Mouse (Mus musculus) T-helper 1 cell (primary cell): ENCODE data around the gene Sh3bp2.
"Not testable (repeated sequence)": the region's sequence is repeated elsewhere in the genome, so short reads cannot be mapped to it uniquely, and the experiment has no call there.

Experiments
- in situ Hi-C: fragments of 300-600 bp; cut with MboI, MseI; formaldehyde crosslinking; loops from one replicate; pipeline ENCODE4 v1.15.1; 2025; ENCODE audit warnings: high pct_unique_total_duplicates

Sh3bp2 gene

GRCm38 (mm10) chr5:34565545-34566283 lies 40.1 kb downstream of the Sh3bp2 start:
- in situ Hi-C loops: no loop called here

- in situ Hi-C loops: no loop called here
Measured at GRCm38 (mm10) chr5:34571551-34571950, 45.9 kb downstream of the Sh3bp2 start.

GRCm38 (mm10) chr5:34572568-34572967 lies 46.9 kb downstream of the Sh3bp2 start:
- in situ Hi-C loops: not testable (repeated sequence)

- in situ Hi-C loops: no loop called here
Measured at GRCm38 (mm10) chr5:34573268-34574221, 47.9 kb downstream of the Sh3bp2 start, which contains the start of gene Add1. Gene Add1 (plus strand): TSS chr5:34573664.

DNA sequence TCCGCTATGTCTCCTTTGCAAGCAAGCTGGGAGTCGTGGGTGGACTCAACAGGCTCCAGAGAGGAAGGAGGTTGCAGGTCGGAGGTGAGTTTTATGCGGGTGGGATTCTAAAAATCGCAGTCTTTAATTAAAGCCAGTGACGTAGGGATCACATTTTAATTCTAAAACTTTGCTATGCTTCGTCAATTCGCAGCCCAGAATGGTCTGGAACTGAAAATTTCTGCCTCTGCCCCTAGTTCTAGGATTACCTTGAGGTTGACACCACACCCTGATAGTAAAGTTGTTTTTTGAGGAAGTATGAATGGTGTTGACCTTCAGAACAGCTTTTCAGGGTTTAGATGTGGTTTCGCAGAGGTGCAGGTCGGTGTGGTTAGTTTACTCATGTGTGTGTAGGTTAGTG lies 49.1 kb downstream of the Sh3bp2 start:
- in situ Hi-C loops: no loop called here

- in situ Hi-C loops: no loop called here
Measured at GRCm38 (mm10) chr5:34576286-34576685, 50.6 kb downstream of the Sh3bp2 start.

- in situ Hi-C loops: no loop called here
Measured at GRCm38 (mm10) chr5:34578038-34578655, 52.5 kb downstream of the Sh3bp2 start.

DNA sequence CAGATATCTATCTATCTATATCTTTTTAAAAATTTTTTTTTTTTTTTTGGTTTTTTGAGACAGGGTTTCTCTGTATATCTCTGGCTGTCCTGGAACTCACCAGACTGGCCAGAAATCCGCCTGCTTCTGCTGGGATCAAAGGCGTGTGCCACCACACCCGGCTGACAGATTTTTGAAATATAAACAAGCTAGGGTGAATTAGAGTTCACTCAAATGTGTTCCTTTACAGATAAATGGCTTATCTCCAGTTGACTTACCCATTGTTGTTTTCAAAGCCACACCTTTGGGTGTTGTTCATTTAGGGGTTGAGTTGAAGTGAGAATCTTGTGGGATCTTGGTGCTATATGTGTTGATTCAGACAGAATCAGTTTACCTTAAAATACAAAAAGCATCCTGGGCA lies 53.7 kb downstream of the Sh3bp2 start:
- in situ Hi-C loops: no loop called here

DNA sequence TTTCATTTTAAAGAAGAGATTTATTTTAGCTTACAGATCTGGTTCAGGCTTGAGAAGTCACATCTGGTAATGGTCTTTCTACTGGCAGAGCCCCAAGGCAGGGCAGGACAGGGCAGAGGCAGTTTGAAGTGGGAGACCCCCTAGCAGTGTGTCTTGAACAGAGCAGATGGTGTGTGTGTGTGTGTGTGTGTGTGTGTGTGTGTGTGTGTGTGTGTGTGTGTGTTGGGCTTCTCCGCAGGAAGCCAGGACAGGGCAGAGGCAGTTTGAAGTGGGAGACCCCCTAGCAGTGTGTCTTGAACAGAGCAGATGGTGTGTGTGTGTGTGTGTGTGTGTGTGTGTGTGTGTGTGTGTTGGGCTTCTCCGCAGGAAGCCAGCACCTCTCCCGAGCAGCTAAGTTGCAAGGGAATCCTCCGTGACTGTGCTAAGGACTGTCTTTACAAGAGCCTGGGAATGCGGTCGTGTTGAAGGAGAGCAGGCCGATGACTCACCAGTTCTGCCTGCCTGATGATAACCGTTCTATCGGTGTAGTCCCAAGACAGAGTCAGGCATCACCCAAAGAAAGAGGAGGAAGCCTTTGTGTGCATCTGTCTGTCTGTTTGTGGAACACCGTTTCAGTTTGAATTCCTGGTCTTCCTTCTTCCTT lies 56.2 kb downstream of the Sh3bp2 start:
- in situ Hi-C loops: not testable (repeated sequence)

DNA sequence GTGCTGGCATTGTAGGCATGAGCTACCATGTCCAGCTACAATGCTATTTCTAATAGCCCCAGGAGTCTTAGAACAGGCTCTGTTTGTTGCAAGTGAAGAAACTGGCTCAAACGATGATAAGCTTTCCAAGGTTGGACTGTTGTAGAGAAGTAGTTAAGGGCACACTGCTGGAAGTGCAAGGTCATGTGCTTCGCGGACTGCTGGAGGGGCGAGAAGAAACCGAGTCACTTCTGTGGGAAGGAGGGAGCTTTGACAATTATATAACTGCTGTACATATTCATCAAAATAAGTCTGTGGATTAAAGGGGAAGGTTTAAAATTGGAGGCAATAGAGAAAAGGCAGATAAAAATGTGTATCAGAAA lies 56.7 kb downstream of the Sh3bp2 start:
- in situ Hi-C loops: no loop called here

GRCm38 (mm10) chr5:34585216-34585615 lies 59.6 kb downstream of the Sh3bp2 start:
- in situ Hi-C loops: no loop called here

DNA sequence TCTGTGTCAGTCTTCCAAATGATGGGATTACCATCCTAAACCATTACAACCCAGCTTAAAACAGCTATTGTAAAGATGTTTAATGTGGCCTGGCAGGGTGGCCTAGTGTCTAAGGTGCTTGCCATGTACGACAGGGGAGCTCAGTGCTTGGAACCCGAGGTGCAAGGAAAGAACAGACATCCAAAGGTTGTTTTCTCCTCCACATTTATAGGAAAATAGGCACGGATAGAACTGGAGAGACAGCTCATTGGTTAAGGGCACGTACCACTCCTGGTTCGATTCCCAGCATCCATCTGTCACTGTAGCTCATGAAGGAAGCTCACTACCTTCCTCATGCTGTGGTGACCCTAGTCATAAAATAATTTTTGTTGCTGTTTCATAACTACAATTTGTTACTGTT lies 62.2 kb downstream of the Sh3bp2 start:
- in situ Hi-C loops: no loop called here

- in situ Hi-C loops: no loop called here
Measured at GRCm38 (mm10) chr5:34590059-34590458, 64.4 kb downstream of the Sh3bp2 start.

DNA sequence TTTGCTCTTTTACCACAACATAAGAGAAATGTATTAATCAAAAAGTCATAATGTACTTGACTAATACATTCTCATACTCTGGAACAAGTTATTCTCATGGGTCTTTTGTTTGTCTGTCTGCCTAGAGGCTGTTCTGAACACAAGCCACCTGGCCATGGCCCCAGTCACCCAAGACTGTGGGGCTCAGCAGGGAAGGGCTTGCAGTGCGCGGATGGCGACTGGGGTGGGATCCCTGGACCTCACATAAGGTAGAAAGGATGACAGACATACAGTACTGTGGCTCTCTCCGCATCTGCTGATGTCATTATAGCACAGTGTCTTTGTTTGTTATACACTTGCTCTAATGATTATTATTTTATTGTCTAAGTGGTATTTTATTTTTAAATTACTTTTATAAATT lies 65.1 kb downstream of the Sh3bp2 start:
- in situ Hi-C loops: no loop called here

GRCm38 (mm10) chr5:34591388-34592004 lies 65.9 kb downstream of the Sh3bp2 start:
- in situ Hi-C loops: no loop called here

- in situ Hi-C loops: not testable (repeated sequence)
Measured at GRCm38 (mm10) chr5:34592224-34592623, 66.6 kb downstream of the Sh3bp2 start.

- in situ Hi-C loops: no loop called here
Measured at GRCm38 (mm10) chr5:34592666-34593065, 67.0 kb downstream of the Sh3bp2 start.

GRCm38 (mm10) chr5:34593202-34593727 lies 67.6 kb downstream of the Sh3bp2 start:
- in situ Hi-C loops: no loop called here

- in situ Hi-C loops: no loop called here
Measured at GRCm38 (mm10) chr5:34604576-34604975, 78.9 kb downstream of the Sh3bp2 start.

- in situ Hi-C loops: no loop called here
Measured at GRCm38 (mm10) chr5:34607100-34607880, 81.7 kb downstream of the Sh3bp2 start.
